Mouse (Mus musculus): ENCODE data around the gene Ankrd52.

The Ankrd52 gene

GRCm38 (mm10) chr10:128435873-128436272, 59.0 kb downstream of the Ankrd52 start:
- in situ Hi-C loops (cut with MboI; ENCODE audit: low sequenced_read_pairs): no loop called here

DNA sequence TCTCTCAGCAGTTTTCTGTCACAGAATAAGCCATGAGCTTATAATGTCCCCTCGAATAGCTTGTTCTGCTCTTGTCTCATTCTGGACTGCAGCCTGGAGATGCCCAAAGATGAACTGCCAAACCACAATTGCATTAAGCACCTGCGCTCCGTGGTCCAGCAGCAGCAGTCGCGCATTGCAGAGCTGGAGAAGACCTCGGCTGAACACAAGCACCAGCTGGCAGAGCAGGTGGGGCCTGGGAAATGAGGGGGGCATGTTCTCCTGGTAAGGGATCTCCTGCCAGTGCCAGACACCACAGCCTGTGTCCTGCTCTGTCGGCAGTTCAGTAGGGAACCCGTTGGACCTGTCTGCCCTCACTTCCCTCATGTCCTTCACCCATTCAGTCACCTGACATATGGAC, 59.5 kb downstream of the Ankrd52 start:
- in situ Hi-C loops (cut with MboI; ENCODE audit: low sequenced_read_pairs): no loop called here

- in situ Hi-C loops (cut with MboI; ENCODE audit: low sequenced_read_pairs): no loop called here
Observed at GRCm38 (mm10) chr10:128438675-128439279, 61.9 kb downstream of the Ankrd52 start.

- in situ Hi-C loops (cut with MboI; ENCODE audit: low sequenced_read_pairs): no loop called here
Observed at GRCm38 (mm10) chr10:128440407-128440806, 63.5 kb downstream of the Ankrd52 start.

DNA sequence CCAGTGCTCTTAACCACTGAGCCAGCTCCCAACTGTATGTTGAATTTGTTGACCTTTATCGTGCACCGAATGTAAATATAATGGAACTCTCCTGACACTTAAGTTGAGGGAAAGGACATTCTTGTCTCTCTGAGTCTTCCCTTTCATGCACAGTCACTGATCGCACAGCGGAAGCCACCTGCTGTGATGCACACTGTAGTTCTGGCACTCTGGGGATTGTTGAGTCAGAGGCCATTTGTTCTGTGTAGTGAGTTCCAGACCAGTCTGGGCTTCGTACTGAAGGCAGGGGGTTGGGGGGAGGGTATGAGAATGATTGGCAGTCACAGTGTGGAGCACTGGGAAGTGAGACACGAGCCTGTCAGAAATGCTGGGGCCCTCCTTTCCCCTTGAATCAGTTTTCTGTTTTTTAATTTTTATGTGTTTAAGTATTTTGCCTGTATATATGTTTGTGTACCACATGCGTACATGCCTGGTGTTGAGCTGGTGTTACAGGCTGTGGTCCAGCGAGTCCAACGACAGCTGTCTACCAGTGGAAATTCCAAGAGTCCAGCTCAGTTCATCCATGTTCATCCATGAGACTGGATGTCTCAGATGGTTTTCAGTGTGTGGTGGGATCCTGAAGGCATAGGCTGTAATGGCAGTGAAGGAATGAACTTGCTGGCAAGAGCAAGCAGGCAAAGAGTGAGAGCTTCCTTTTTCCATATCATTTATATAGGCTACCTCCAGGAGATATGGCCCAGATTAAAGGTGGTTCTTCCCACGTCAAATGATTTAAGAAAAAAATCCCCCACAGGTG, 64.6 kb downstream of the Ankrd52 start:
- in situ Hi-C loops (cut with MboI; ENCODE audit: low sequenced_read_pairs): no loop called here

GRCm38 (mm10) chr10:128442718-128443117, 65.8 kb downstream of the Ankrd52 start:
- in situ Hi-C loops (cut with MboI; ENCODE audit: low sequenced_read_pairs): no loop called here

DNA sequence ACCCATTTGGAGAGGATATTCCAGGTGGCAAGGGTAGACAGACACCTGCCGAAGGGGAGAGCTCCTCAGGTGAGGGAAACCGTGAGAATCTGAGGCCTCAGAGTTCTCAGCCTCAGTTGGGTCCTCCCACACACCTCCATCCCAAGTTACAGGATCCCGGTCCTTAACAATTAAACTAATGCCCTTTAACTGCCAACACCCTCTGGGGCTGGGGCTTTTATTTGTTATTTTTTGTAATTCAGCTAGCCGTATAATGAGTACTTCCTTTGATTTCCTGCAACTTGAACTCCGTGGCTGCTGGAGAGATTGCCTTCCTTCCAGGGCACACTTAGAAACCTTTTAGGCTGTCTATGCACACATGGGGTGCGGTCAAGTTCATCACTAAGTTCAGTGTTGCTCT, 67.4 kb downstream of the Ankrd52 start:
- in situ Hi-C loops (cut with MboI; ENCODE audit: low sequenced_read_pairs): no loop called here

- in situ Hi-C loops (cut with MboI; ENCODE audit: low sequenced_read_pairs): no loop called here
Observed at GRCm38 (mm10) chr10:128445407-128445806, 68.5 kb downstream of the Ankrd52 start.

GRCm38 (mm10) chr10:128451014-128451413, 74.1 kb downstream of the Ankrd52 start:
- in situ Hi-C loops (cut with MboI; ENCODE audit: low sequenced_read_pairs): no loop called here

DNA sequence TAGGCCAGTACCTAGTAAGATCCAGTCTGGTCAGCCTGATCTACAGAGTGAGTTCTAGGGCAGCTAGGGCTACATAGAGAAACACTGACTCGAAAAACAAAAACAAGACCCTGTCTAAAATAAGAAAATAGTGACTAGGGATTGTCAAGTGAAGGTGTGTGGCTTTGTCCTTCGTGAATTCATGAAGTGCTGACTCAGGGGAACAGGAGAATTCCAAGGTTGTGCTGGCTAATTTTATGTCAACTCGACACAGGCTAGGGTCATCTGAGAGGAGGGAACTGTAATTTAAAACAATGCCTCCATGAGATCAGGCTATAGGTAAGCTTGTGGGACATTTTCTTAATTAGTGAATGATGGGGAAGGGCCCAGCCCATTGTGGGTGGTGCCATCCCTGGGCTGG, 77.6 kb downstream of the Ankrd52 start:
- in situ Hi-C loops (cut with MboI; ENCODE audit: low sequenced_read_pairs): no loop called here

DNA sequence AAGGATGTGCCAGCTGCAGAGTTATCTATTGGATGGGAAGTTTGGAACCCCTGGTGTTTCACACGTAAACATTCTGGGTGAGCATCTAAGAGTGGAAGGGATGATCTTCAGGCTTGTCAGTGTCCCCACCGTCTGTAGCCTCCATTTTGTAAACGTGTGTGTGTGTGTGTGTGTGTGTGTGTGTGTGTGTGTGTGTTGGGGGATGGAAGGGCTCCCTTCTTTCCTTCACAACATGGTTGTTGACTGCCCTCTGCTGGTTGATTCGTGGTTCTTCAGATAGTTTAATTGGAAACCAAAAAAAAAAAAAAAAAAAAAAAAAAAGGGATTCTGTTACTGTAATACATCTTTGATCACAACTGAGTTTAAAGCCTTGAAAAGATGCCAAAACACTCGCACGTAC, 78.4 kb downstream of the Ankrd52 start:
- in situ Hi-C loops (cut with MboI; ENCODE audit: low sequenced_read_pairs): no loop called here

DNA sequence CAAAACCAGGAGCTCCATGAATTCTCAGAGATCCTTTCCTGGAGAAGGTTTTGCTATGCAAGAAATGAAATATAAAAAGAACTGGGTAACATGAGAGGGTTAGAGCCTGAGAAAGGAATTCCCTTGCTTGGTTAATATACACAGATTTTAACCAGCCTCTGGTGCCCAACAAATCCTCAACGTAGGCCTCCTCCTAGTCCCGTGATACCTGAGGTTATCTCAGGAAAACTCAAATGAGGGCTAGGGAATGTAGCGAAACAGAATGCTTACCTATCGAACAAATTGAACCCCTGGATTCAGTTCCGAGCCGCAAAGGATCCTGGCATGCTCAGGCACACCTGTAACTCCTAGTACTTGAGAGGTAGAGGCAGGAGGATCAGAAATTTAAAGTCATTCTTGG, 80.8 kb downstream of the Ankrd52 start:
- in situ Hi-C loops (cut with MboI; ENCODE audit: low sequenced_read_pairs): no loop called here

Measured in CH12F3 (cell line).